Mouse (Mus musculus) splenic B cell, adult 2 months (primary cell): ENCODE results near the gene Ppif.

ENCODE experiments used
- DNase-seq: peaks from one replicate; pipeline ENCODE4 v3.0.0-alpha.2; 2011; ENCODE audit warnings: low read depth, low spot score
- H3K27me3 ChIP-seq: 2 replicates; pipeline ENCODE4 v1.6.1; 2012; ENCODE audit warnings: mild to moderate bottlenecking, low read length, moderate library complexity, mixed read lengths; ENCODE audit not compliant: control insufficient read depth, poor library complexity, insufficient read depth, severe bottlenecking
- H3K36me3 ChIP-seq: 2 replicates; pipeline ENCODE4 v1.6.1; 2012; ENCODE audit warnings: mild to moderate bottlenecking, low read length, moderate library complexity, mixed read lengths; ENCODE audit not compliant: control insufficient read depth, poor library complexity, insufficient read depth, severe bottlenecking

Gene Ppif

GRCm38 (mm10) chr14:25739957-25740565 is 46.1 kb downstream of the Ppif start:
- Histone ChIP-seq H3K27me3 (no peaks in the 10 kb centered on the region), H3K36me3 (no peaks in the 10 kb centered on the region)
- no peak for DNase-seq

GRCm38 (mm10) chr14:25741211-25741610 is 47.3 kb downstream of the Ppif start:
- DNase-seq, result no peak
- no peaks in the 10 kb centered on the region; the same call in 1 of the 2 replicates for H3K36me3 ChIP-seq

GRCm38 (mm10) chr14:25741840-25742367 is 48.0 kb downstream of the Ppif start:
- Histone ChIP-seq H3K27me3 (no peaks in the 10 kb centered on the region), H3K36me3 (no peaks in the 10 kb centered on the region; the same call in 1 of the 2 replicates)
- peak; percentile 46 for DNase-seq

More at GRCm38 (mm10) chr14:25741211-25741610, 47.3 kb downstream of the Ppif start:
- no peaks in the 10 kb centered on the region for H3K27me3 ChIP-seq

GRCm38 (mm10) chr14:25742943-25743342 is 49.0 kb downstream of the Ppif start:
- Histone ChIP-seq H3K36me3 (no peaks in the 10 kb centered on the region; the same call in 1 of the 2 replicates), H3K27me3 (no peaks in the 10 kb centered on the region)
- DNase-seq, result no peak

- H3K27me3 ChIP-seq, result no peaks in the 10 kb centered on the region
- H3K36me3 ChIP-seq, result no peaks in the 10 kb centered on the region; the same call in none of the 2 replicates
- peak; percentile 33 for DNase-seq
Measured at GRCm38 (mm10) chr14:25745365-25746184, 51.6 kb downstream of the Ppif start.

GRCm38 (mm10) chr14:25746371-25746770 is 52.4 kb downstream of the Ppif start:
- H3K27me3 ChIP-seq, result no peaks in the 10 kb centered on the region
- no peak for DNase-seq

GRCm38 (mm10) chr14:25746971-25747945 is 53.3 kb downstream of the Ppif start:
- DNase-seq, result peak; percentile 90
- Histone ChIP-seq H3K27me3 (no peaks in the 10 kb centered on the region), H3K36me3 (no peaks in the 10 kb centered on the region; the same call in none of the 2 replicates)

More at GRCm38 (mm10) chr14:25746371-25746770, 52.4 kb downstream of the Ppif start:
- H3K36me3 ChIP-seq, result no peaks in the 10 kb centered on the region; the same call in none of the 2 replicates

GRCm38 (mm10) chr14:25747996-25748756 is 54.2 kb downstream of the Ppif start:
- peak; percentile 66 for DNase-seq
- no peaks in the 10 kb centered on the region for H3K27me3 ChIP-seq
- H3K36me3 ChIP-seq, result no peaks in the 10 kb centered on the region; the same call in none of the 2 replicates

GRCm38 (mm10) chr14:25749143-25749909 is 55.4 kb downstream of the Ppif start:
- Histone ChIP-seq H3K27me3 (no peaks in the 10 kb centered on the region), H3K36me3 (no peaks in the 10 kb centered on the region; the same call in none of the 2 replicates)
- no peak for DNase-seq
